Mouse (Mus musculus) ES-Bruce4 (cell line): ENCODE data around the gene Sms. TPM values are rescaled to one million over a fixed set of nuclear protein-coding genes. Genes with fewer than 3 reads are reported as not detected.

Experiments used
- H3K27ac ChIP-seq: 2 replicates; pipeline ENCODE4 v1.5.1; 2012; ENCODE audit warnings: low read length, inconsistent platforms; ENCODE audit not compliant: insufficient read depth
- H3K27me3 ChIP-seq: 2 replicates; pipeline ENCODE4 v1.6.1; 2012; ENCODE audit warnings: mild to moderate bottlenecking, low read length, inconsistent platforms; ENCODE audit not compliant: control insufficient read depth, poor library complexity, insufficient read depth, severe bottlenecking
- H3K36me3 ChIP-seq: 2 replicates; pipeline ENCODE4 v1.6.1; 2012; ENCODE audit warnings: inconsistent platforms, mild to moderate bottlenecking, low read length, moderate library complexity; ENCODE audit not compliant: control insufficient read depth, poor library complexity, insufficient read depth, severe bottlenecking
- H3K4me1 ChIP-seq: one replicate; pipeline ENCODE4 v1.8.1; 2011; ENCODE audit warnings: low read length; ENCODE audit not compliant: control insufficient read depth, insufficient read depth
- H3K4me3 ChIP-seq: 2 replicates; pipeline ENCODE4 v1.5.1; 2011; ENCODE audit warnings: low read depth, mild to moderate bottlenecking, low read length
- H3K9ac ChIP-seq: 2 replicates; pipeline ENCODE4 v1.6.1; 2012; ENCODE audit warnings: low read depth, mild to moderate bottlenecking, inconsistent platforms; ENCODE audit not compliant: poor library complexity, severe bottlenecking
- H3K9me3 ChIP-seq: replicated peaks from 2 replicates; pipeline ENCODE4 v1.6.1; 2012; ENCODE audit warnings: mild to moderate bottlenecking, low read length, inconsistent platforms; ENCODE audit not compliant: control insufficient read depth, poor library complexity, insufficient read depth, severe bottlenecking
- CTCF ChIP-seq: IDR thresholded peaks from one replicate; pipeline ENCODE4 v1.8.1; 2011; ENCODE audit warnings: low read depth, low read length
- EP300 ChIP-seq: IDR thresholded peaks from 2 replicates; pipeline ENCODE4 v1.6.1; 2011; ENCODE audit warnings: low read depth, low read length; ENCODE audit not compliant: insufficient read depth
- POLR2A ChIP-seq: IDR thresholded peaks from one replicate; pipeline ENCODE4 v1.8.1; 2011; ENCODE audit warnings: low read length; ENCODE audit not compliant: insufficient read depth
- polyA plus RNA-seq: library from polyadenylated mRNA; stranded (reverse); fragments of >200 nt; gene quantifications from 2 replicates; pipeline ENCODE4 v1.2.4, GENCODE M21; 2011; ENCODE audit warnings: low read depth; ENCODE audit not compliant: missing spikeins, insufficient read depth, insufficient read length

Sms gene
- polyA plus RNA-seq, 1 experiment: 95.5 TPM

- no peak overlapping the region for H3K9ac ChIP-seq
- TF ChIP-seq POLR2A (no peak), EP300 (no peak), CTCF (no peak)
- no peak overlapping the region for H3K27ac ChIP-seq
- no peaks in the 10 kb centered on the region for H3K27me3 ChIP-seq
- H3K36me3 ChIP-seq: peaks cover 3% of the 10 kb centered on the region; the same call in 1 of the 2 replicates
- no peak overlapping the region for H3K4me3 ChIP-seq
- H3K4me1 ChIP-seq: no peaks in the 10 kb centered on the region
- no peaks in the 10 kb centered on the region for H3K9me3 ChIP-seq
Observed at GRCm38 (mm10) chrX:157465949-157466348, 26.1 kb downstream of the Sms start.

- Histone ChIP-seq H3K36me3 (peaks cover 5% of the 10 kb centered on the region), H3K27me3 (no peaks in the 10 kb centered on the region), H3K4me1 (no peaks in the 10 kb centered on the region), H3K9ac (no peak overlapping the region), H3K4me3 (no peak overlapping the region), H3K27ac (no peak overlapping the region), H3K9me3 (no peaks in the 10 kb centered on the region)
- TF ChIP-seq CTCF (no peak), POLR2A (no peak), EP300 (no peak)
Observed at GRCm38 (mm10) chrX:157462716-157463115, 29.4 kb downstream of the Sms start.

DNA sequence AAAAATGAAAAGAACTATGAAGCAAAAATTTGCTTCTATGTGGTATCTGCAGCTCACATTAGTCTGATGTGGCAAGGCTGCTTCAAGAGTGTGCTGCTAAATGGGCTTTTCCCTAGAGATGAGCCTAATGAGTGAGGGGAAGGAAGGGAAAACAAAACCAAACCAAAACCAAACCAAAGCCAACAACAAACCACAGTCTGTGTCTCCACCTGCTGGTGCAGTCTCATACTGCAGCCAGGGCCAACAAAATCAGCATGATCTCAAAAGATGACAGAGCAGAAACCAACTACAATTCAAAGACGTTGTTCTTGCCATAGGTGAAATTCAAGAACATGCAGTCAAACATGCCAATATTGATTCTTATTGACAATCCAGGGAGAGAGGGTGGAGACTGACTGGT, 37.7 kb downstream of the Sms start:
- H3K27ac ChIP-seq: no peak overlapping the region
- no peaks in the 10 kb centered on the region for H3K9me3 ChIP-seq
- no peaks in the 10 kb centered on the region for H3K27me3 ChIP-seq

GRCm38 (mm10) chrX:157449000-157449399, 43.1 kb downstream of the Sms start:
- Histone ChIP-seq H3K36me3 (no peaks in the 10 kb centered on the region), H3K27me3 (no peaks in the 10 kb centered on the region), H3K9me3 (no peaks in the 10 kb centered on the region), H3K9ac (no peak overlapping the region), H3K27ac (no peak overlapping the region), H3K4me3 (no peak overlapping the region), H3K4me1 (peaks cover 3% of the 10 kb centered on the region)
- TF ChIP-seq CTCF (no peak), EP300 (peak; percentile 67), POLR2A (no peak)

More for the DNA sequence above, 37.7 kb downstream of the Sms start:
- H3K4me1 ChIP-seq: no peaks in the 10 kb centered on the region
- TF ChIP-seq POLR2A (no peak), CTCF (peak; percentile 33)
- H3K4me3 ChIP-seq: no peak overlapping the region
- no peak overlapping the region for H3K9ac ChIP-seq
- H3K36me3 ChIP-seq: no peaks in the 10 kb centered on the region; the same call in 1 of the 2 replicates

DNA sequence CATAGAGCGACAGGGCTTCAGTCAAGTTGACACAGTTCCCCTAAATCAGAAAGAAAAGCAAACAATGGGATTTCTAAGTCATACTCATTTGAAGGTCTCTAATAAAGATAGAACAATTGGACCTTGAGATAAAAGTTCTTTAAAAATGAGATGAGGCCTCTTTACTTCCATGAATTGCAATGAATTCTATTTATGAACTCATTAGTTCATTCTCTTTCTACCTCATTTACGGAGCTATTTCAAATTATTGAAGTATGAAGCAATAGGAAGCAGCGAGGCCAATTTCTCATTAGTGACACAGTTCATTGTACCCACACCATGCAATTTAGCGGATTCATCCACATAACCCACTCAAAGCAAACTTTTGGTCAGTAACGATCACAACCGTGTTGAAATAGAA, 44.7 kb downstream of the Sms start:
- H3K4me3 ChIP-seq: no peak overlapping the region
- no peak for TF ChIP-seq EP300
- no peak for TF ChIP-seq POLR2A
- TF ChIP-seq CTCF: no peak
- H3K36me3 ChIP-seq: no peaks in the 10 kb centered on the region; the same call in 1 of the 2 replicates
- peaks cover 3% of the 10 kb centered on the region for H3K4me1 ChIP-seq
- H3K9me3 ChIP-seq: no peaks in the 10 kb centered on the region
- no peaks in the 10 kb centered on the region for H3K27me3 ChIP-seq
- no peak overlapping the region for H3K27ac ChIP-seq
- no peak overlapping the region for H3K9ac ChIP-seq

DNA sequence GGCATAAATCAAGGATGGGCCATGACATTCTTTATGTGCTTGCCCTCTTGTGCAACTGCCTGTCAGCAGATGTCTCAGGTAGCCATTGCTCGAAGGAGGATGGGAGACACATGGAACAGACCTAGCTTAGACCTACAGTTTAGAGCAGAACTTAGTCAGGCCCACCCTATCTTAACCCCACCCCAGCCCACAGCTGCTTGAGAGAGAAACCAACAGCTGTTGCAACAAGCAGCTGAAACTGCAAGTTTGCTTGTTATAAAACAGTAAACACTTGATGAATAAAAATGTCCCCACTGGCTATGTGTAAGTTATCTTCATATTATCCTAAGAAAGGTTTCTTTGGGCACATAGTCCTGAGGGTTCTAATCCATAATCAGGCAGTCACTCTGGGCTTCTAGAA, 57.3 kb downstream of the Sms start:
- TF ChIP-seq CTCF (no peak), POLR2A (no peak), EP300 (no peak)
- H3K27me3 ChIP-seq: no peaks in the 10 kb centered on the region
- H3K36me3 ChIP-seq: no peaks in the 10 kb centered on the region
- no peak overlapping the region for H3K4me3 ChIP-seq
- H3K9ac ChIP-seq: no peak overlapping the region
- no peaks in the 10 kb centered on the region for H3K4me1 ChIP-seq
- no peak overlapping the region for H3K27ac ChIP-seq
- no peaks in the 10 kb centered on the region for H3K9me3 ChIP-seq
